Mouse (Mus musculus) liver, adult 2 months (tissue): ENCODE measurements around the gene Lmcd1.

Source experiments
- CTCF ChIP-seq: fragments of 200-500 bp; IDR thresholded peaks from 2 replicates; pipeline ENCODE4 v1.5.1; 2011; ENCODE audit warnings: low read depth, low read length, control low read depth
- POLR2A ChIP-seq: fragments of 200-500 bp; IDR thresholded peaks from 2 replicates; pipeline ENCODE4 v1.6.1; 2011; ENCODE audit warnings: low read length, control low read depth; ENCODE audit not compliant: insufficient read depth; ENCODE audit errors: extremely low read depth

DNA sequence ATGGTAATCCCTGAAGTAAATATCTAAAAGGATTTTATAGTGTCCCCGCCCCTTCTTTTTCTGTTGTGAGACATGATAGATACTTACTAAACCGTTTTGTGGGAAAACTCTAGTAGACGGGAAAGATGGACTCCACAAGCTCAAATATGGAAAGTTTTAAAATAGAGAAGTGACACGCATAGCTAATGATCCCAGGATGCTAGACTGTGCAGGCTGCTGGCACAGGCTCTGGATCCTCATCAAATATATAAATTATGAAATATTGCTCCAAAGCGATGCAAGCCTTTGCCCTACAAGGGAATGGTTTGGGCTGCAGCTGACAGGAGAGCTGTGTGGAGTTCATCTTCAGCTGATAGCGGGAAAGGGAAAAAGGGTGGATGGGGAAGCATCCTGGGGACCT is 64.1 kb downstream of the Lmcd1 start:
- no peak for TF ChIP-seq CTCF
- TF ChIP-seq POLR2A: no peak
